Mouse (Mus musculus) E14TG2a.4 (cell line): ENCODE data around the gene Zfp583.

Experiments
- CTCF ChIP-seq: conservative IDR thresholded peaks from 2 replicates; pipeline ENCODE4 v1.5.1; 2014; ENCODE audit warnings: low read length
- NANOG ChIP-seq: IDR thresholded peaks from 2 replicates; pipeline ENCODE4 v1.6.1; 2014; ENCODE audit warnings: borderline replicate concordance, low read length, mixed read lengths
- POU5F1 ChIP-seq: IDR thresholded peaks from 2 replicates; pipeline ENCODE4 v1.6.1; 2014; ENCODE audit warnings: low read length, borderline replicate concordance

GRCm38 (mm10) chr7:6283451-6284075 is 47.5 kb downstream of the Zfp583 start:
- TF ChIP-seq CTCF (peak; percentile 48), NANOG (no peak), POU5F1 (no peak)
